8 mouse cellular contexts compared by ENCODE assay signal in genomic region chr3:51916060-51916870, GRCm38 (mm10).
DNase-seq lines count a peak whose midpoint lies in the region; ATAC-seq lines count a peak whose summit lies in the region.

No protein-coding gene starts in this region.

- H3K36me3 ChIP-seq in hindbrain, embryonic 10.5 days, result no peaks in the 10 kb centered on the region; the same call in 1 of the 2 replicates
- no peaks in the 10 kb centered on the region for H3K36me3 ChIP-seq in liver, embryonic 16.5 days (ENCODE audit: control insufficient read depth, insufficient read depth)

- H3K4me1 ChIP-seq in hindbrain, embryonic 10.5 days (replicated peaks), result peaks cover 34% of the 10 kb centered on the region
- H3K4me1 ChIP-seq in liver, embryonic 16.5 days (ENCODE audit: control insufficient read depth, low read depth, low read length), result peaks cover 8% of the 10 kb centered on the region

- H3K4me2 ChIP-seq in liver, embryonic 16.5 days (ENCODE audit: low read depth, low read length), result peak overlapping the region; percentile 37

- 32% methylated on average over 10 of the region's 10 CpGs for WGBS in hindbrain, embryonic 10.5 days
- 21% methylated on average over 10 of the region's 10 CpGs for WGBS in liver, embryonic 16.5 days (ENCODE audit: insufficient replicate concordance)

- peak; percentile 83 for ATAC-seq in liver, embryonic 16.5 days (ENCODE audit: low read depth)

- H3K27ac ChIP-seq in hindbrain, embryonic 10.5 days, result peak overlapping the region; percentile 59; the same call in 1 of the 2 replicates
- peak overlapping the region; percentile 70 for H3K27ac ChIP-seq in liver, embryonic 16.5 days (ENCODE audit: low read length)

- H3K4me3 ChIP-seq in hindbrain, embryonic 10.5 days, result no peak overlapping the region
- no peak overlapping the region for H3K4me3 ChIP-seq in liver, embryonic 16.5 days (ENCODE audit: low read depth, low read length)

- DNase-seq in embryo, embryonic 10 days (ENCODE audit: low spot score), result peak; percentile 73
- DNase-seq in frontal cortex, adult 2 months (ENCODE audit: extremely low spot score in 1 of 2, low spot score in 1 of 2), result peak; percentile 88 to 90
- DNase-seq in hindbrain, embryonic 10.5 days (ENCODE audit: low spot score), result no peak
- peak; percentile 53 to 79 for DNase-seq in layer of hippocampus, adult 8-10 months (ENCODE audit: low spot score in 2 of 2)
- DNase-seq in ovary, postnatal 14 days (ENCODE audit: low spot score), result peak; percentile 62
- no peak for DNase-seq in thymus, postnatal 14 days
- no peak for DNase-seq in cerebellum, adult 9-10 months

- H3K9ac ChIP-seq in liver, embryonic 16.5 days (ENCODE audit: low read depth, low read length), result no peak overlapping the region

- 0 out of 2 replicates have a peak, but pooled peaks cover 9% of the 10 kb centered on the region for H3K9me3 ChIP-seq in hindbrain, embryonic 10.5 days
- no peaks in the 10 kb centered on the region for H3K9me3 ChIP-seq in liver, embryonic 16.5 days (replicated peaks; ENCODE audit: control insufficient read depth, low read length)

- H3K27me3 ChIP-seq in hindbrain, embryonic 10.5 days (ENCODE audit: insufficient read depth, poor library complexity, severe bottlenecking), result no peaks in the 10 kb centered on the region
- no peaks in the 10 kb centered on the region for H3K27me3 ChIP-seq in liver, embryonic 16.5 days (ENCODE audit: control insufficient read depth, insufficient read depth, low read depth, low read length)

Comparison
In these comparisons a context has a peak if more than half of its experiments do, and no peak if none do; other contexts are left out.
1. DNase-seq: peak in embryo, embryonic 10 days (single experiment), frontal cortex, adult 2 months (2 of 2), layer of hippocampus, adult 8-10 months (2 of 2) and ovary, postnatal 14 days (single experiment); none in hindbrain, embryonic 10.5 days (single experiment), thymus, postnatal 14 days (single experiment) and cerebellum, adult 9-10 months (single experiment).